Mouse (Mus musculus): ENCODE results near the gene Pqbp1.
A peak's percentile ranks its signal among the peaks of the same experiment; 100 is the strongest.
"Not testable (repeated sequence)": the region's sequence is repeated elsewhere in the genome, so short reads cannot be mapped to it uniquely, and the experiment has no call there.

The Pqbp1 gene

DNA sequence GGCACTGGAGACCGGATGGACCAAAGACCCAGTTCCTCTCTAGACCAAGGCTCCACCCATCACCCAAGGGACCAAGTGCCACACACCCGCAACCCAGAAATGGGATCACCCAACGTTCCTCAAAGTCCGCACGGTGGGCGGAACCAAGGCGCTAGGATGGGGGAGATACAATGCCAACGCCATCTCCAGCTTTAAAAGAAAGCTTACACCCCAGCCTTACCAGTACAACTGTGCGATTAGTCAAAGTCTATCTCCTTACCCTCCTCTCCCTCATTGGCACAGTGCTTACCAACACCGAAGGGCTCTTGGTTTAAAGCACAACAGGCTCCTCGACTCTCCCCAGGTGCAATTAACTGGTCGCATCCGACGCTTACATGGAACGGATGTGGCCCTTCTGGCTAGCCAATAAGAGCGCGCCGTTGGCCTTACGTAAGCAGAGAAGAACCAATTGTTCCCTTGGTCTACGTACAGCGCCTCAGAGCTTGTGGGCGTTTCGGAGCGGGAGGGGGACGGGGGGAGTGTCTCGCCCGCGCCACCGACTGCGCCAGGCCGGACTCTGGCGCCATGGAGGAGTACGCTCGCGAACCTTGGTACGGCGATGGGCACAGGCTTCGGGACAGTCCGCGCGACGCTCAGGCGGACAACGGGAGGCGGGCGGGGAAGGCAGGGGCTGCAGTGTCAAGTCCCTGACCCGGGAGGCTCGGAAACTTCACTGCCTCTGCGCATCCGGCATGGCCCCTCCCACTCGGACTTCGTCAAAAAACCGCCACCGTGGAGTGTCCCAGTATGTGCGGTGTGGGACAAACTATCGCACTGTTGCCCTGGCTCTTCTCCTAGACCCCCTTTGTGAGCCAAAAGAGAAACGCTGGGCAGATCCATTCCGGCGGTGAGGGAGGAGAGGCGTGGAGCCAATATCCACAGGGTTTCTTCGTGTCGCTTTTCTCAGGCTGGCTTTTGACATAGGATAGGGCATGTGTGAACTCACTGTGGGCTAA is at the start of gene Pqbp1, which contains the start of gene Timm17b:
Gene Pqbp1, minus strand, starts transcription at position 390 of the 995 bp plus-strand sequence.
Gene Timm17b, plus strand, starts transcription at position 478 of the 995 bp plus-strand sequence.
- DNase-seq (ENCODE audit: extremely low spot score, low read depth, low spot score) = peak; percentile 83

DNA sequence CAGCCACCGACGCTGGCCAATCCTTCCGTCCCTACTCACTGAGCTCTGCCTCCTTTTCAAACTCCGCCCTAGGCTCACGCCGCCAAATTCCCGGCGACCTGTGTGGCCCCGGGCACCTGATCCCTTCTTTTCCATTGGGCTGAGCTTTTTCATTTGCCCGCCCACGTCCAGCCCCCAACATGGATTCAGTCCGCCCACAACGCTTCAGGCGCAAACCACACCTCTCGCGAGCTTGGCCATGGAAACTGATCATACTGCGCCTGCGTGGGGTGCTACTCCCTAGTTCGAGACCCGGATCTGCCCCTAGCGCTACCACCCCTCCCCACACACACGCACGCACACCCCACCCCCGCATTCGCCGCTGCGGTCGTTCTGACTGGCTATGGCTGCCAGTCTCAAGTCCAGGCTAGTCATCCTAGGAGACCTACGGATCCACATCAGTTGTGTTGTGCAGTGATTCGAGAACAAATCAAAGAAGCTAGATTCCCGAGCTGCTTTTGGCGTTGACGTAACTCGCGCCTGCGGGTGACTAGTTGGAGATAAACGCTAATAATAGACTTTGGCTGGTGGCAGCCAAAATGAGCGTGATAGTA is 48.9 kb upstream of the Pqbp1 start:
- peak; percentile 57 for DNase-seq (ENCODE audit: extremely low spot score, low read depth, low spot score)

DNA sequence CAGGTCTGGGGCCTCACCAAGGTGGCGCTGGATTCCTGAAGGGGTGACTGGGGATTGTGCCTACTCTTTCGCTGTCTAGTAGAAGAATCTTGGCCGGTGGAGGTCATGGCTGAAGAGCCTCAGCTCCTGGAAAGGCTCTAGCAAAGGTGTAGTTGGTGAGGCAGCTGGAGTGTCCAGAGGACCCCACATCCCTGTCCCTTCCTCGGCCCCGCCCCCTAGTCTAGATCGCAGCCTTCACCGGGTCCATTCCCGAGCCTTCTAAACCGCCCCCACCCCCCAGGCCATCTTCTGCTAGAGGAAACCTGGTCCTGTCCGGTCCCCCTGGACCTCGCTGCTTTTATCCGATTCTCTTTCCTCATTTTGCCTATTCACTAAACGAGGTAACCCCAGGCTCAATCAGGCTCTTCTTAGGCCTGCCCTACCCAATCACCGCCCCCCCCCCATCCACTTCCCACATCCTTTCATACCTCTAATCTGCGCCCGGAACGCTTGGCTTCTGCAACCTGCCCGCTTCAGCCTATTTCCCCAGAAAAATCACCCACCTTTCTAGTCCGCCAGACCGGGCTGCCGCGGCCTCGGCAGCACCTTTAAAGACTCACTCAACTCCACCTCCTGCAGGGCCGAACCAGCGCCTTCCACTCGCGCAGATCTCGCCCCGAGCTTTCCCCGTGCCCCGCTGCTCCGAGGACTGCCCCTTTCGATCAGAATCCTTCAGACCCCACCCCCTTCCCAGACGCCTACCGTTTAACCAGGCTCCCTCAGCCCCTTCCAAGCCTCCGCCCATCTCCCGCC is 48.2 kb upstream of the Pqbp1 start, which contains the start of gene Hdac6:
Gene Hdac6, minus strand, starts transcription at position 782 of the 792 bp plus-strand sequence.
- no peak for DNase-seq (ENCODE audit: extremely low spot score, low read depth, low spot score)

DNA sequence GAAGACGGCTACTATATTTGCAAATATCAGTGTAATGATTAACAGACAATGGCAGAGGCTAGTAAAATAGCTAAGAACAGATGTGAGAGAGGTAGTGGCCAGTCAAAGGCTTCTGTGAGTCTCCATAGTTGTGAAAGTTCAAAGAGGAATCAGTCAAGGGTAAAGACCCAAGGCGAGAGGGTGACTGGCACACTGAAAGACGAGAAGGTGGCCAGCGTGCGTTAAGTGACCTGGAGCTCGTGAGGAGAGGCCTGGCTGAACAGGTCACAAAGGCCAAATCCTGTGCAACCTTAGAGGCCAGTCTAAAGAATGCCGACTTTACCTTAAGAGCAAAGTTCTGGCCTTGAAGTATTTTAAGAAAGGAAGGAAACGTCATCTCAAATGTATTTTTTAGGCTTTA is 46.5 kb upstream of the Pqbp1 start:
- no peak for DNase-seq (ENCODE audit: extremely low spot score, low read depth, low spot score)

DNA sequence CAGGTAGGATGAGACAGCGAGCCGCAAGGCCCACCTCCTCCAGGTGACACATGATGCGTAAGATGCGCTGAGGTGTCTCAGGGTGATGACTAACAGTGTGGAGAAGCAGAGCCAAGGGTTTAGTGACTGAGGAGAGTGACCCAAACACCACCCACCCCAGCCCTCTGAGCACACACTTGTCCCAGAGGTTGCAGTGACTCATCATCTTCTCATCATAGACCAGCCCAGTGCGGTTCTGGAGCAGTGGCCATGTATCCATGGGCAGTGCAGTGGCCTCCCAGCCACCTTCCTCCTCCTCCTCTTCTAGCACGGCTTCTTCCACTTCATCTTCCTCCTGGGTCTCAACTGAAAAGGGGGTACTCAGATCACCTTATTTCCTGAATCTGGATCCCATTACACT is 38.6 kb upstream of the Pqbp1 start:
- no peak for DNase-seq (ENCODE audit: extremely low spot score, low read depth, low spot score)

DNA sequence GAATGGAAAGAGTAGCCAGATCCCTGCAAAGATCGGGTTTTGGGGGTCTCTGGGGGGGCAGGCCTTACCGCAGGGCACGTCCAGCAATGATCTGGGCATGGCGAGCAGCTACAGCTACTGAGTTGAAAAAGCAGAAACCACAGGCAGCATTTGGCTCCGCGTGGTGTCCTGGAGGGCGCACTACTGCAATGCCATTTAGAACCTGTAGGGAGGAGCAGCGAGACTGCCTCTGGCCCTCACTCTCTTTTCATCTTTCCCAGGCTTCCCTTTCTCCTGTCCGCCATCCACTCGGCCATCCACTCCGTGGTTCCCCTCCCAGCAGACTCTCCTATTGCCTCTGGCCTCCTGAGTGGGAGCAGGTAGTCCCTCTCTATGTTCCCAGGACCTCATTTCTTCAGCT is 37.8 kb upstream of the Pqbp1 start:
- DNase-seq (ENCODE audit: extremely low spot score, low read depth, low spot score) = no peak

DNA sequence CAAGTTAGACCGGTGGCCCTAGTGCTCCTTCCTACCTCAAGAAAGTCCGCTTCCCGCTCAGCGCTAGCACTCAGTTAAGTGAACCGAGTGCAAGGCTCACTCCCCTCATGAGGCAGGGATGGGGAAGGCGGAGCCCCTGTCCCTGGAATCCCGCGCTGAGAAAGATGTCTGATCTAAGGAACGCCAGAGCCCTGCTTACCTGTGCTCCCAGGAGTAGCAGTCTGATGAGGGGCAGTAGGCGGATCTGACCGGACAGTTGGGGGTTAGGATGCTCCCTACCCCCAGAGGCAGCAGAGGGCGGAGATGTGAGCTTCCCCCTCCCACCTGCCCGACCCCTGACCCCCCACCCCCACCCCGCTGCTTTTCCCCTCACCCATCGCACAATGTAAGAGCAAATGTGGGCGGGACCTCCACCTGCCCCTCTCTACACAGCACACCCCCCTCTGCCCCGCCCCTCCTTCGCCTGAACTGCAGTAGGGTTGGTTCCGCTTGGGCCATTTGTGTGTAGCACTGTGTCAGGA is 29.3 kb upstream of the Pqbp1 start, which contains the start of gene Eras:
Gene Eras, minus strand, starts transcription at position 338 of the 521 bp plus-strand sequence.
- no peak for DNase-seq (ENCODE audit: extremely low spot score, low read depth, low spot score)

DNA sequence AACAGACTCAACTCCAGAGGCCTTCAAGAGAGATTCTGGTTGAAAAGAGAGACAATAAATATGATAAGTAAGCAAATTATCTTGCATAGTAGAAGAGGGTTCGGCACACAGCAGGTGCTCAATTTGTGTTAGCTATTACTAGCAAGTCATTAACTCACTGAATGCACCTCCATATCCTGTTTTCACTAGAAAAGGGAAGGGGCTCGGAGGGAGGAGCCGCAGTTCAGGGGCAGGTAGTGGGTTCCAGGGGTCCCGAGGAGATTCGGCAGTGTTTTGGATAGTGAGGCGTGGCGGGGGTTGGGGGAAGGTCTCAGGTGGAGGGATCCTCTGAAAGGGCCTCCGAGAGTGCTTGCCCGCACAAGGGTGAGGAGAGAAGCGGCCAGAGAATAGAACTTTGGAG is 28.0 kb upstream of the Pqbp1 start:
- DNase-seq (ENCODE audit: extremely low spot score, low read depth, low spot score) = no peak

DNA sequence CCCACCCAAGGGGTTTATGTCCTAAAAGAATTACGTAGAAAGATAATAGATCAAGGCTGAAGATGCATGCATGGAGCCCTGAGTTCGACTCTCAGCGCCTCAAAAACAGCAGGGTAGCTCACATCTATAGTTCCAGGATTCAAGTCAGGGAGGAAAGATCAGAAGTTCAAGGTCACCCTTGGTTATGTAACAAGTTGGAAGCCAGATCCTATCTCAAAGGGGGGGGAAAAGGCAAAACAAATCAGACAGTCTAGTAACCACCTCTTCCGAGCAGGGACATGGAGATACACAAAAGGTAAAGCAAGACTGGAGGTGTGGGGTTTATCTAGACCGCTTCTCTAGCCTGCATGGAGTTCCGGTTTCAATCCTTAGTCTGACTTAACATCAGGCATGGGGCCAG is 27.2 kb upstream of the Pqbp1 start:
- DNase-seq (ENCODE audit: extremely low spot score, low read depth, low spot score) = no peak

DNA sequence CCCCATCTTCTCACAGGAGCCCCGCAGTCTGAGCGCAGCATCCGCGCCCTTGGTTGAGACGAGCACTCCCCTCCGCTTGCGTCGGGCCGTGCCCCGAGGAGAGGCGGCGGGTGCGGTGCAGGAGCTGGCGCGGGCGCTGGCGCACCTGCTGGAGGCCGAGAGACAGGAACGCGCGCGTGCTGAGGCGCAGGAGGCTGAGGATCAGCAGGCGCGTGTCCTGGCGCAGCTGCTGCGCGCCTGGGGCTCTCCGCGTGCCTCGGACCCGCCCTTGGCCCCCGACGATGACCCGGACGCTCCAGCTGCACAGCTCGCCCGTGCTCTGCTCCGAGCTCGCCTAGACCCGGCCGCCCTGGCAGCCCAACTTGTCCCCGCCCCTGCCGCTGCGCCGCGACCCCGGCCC is 23.0 kb upstream of the Pqbp1 start:
- DNase-seq (ENCODE audit: extremely low spot score, low read depth, low spot score) = no peak

DNA sequence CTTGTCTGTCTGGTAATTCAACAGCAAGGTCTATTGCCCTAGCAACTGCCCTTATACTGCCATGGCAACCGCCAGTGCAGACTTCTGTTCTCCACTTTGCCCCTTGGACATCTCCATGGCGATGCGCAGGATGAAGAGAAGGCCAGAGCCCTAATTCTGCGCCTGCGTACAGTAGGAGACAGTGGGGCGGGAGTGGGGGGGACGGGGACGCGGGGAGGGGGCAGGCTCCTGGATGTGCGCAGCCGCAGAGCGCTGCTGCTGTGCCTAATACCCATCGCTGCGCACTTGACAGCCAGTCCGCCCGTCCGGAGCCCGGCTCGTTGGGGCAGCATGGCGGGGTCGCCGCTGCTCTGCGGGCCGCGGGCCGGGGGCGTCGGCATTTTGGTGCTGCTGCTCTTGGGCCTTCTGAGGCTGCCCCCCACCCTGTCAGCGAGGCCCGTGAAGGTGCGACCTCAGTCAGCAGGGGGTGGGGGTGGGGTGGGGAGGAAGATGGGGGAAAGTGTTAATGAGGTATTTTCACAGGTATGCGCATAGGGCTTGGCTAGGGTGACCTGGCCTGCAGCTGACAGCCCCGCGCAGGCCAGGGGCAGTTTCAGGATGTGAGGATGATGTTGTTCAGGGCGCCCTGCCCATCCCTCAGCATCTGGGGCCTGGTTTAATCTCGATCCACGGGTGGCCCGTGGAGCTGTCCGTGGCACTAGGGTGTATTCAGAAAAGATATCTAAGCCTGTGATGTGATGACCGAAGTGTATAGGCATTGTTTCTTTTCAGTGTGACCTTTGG is 20.7 kb upstream of the Pqbp1 start, which contains the start of gene Pcsk1n:
Gene Pcsk1n, plus strand, starts transcription at position 222 of the 783 bp plus-strand sequence.
- no peak for DNase-seq (ENCODE audit: extremely low spot score, low read depth, low spot score)

DNA sequence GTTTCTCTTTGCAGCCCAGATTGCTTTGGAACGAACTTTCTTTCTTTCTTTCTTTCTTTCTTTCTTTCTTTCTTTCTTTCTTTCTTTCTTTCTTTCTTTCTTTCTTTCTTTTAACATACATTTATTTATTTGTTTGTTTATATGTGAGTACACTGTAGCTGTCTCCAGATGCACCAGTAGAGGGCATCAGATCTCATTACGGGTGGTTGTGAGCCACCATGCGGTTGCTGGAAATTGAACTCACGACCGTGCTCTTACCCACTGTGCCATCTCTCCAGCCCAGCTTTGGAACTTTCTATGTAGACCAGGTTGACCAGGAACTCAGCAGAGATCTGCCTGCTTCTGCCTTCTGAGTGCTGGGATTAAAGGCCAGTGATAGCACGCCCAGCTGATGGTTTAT is 18.9 kb upstream of the Pqbp1 start:
- DNase-seq (ENCODE audit: extremely low spot score, low read depth, low spot score) = not testable (repeated sequence)

DNA sequence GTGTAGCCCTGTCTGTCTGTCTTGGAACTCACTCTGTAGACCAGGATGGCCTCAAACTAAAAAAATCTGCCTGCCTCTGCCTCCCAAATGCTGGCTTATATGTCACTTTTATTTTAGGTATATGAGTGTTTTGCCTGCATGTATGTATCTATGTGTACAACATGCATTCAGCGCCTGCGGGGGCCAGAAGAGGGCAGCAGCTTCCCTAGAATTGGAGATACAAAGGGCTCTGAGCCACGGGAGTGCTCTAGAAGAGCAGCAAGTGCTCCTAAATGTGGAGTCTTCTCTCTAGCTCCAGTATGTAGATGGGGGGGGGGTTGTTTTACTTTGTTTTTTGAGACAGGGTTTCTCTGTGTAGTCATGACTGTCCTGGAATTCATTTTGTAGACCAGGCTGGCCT is 16.6 kb upstream of the Pqbp1 start:
- not testable (repeated sequence) for DNase-seq (ENCODE audit: extremely low spot score, low read depth, low spot score)

DNA sequence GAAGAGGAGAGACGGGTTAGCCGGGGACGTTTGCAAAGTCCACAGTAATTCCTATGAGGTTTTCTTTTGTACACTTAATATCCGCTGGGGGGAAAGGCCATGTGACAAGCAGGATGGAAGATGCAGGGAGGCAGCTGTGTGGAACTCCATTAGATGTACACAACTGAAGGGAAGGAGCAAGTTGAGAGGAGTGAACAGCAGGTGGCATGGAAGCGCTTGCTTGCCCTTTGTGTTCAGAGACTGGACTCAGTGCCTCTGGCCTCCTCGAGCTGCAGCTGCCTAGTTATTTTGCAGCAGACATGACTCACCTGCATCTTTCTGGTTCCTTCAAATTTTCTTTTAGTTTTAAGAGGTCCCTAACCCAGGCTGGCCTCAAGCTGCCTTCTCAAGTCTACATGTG is 11.4 kb upstream of the Pqbp1 start:
- DNase-seq (ENCODE audit: extremely low spot score, low read depth, low spot score) = no peak

DNA sequence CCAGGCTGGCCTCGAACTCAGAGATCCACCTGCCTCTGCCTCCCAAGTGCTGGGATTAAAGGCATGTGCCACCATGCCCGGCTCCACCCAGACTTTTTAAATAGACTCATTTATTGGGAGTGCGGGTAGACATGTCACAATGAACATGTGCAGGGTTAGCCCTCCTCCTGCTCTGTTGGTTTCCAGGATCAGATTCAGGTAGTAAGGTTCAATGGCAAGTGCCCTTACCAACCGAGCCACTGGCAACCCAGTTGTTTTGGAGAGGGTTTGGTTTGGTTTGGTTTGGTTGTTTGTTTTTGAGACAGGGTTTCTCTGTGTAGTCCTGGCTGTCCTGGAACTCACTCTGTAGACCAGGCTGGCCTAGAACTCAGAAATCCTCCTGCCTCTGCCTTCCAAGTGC is 10.2 kb upstream of the Pqbp1 start, which contains the start of gene Gm10490:
Gene Gm10490, plus strand, starts transcription at position 301 of the 400 bp plus-strand sequence.
- not testable (repeated sequence) for DNase-seq (ENCODE audit: extremely low spot score, low read depth, low spot score)

DNA sequence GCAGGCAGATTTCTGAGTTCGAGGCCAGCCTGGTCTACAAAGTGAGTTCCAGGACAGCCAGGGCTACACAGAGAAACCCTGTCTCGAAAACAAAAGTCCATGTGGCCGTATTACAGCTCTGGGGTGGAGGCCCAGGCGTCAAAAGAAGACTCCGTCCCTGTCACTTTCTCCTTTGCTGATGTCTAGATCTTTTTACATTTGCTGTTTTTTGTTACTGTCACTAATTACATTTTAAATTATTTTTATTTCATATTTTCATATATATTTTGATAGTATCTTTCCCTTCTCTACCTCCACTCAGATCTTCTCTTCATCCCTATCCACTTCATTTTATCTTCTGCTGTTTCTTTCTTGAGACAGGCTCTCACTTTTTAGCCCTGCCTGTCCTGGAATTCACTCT is 8.7 kb upstream of the Pqbp1 start, which contains the start of gene Gm10491:
Gene Gm10491, minus strand, starts transcription at position 101 of the 400 bp plus-strand sequence.
- DNase-seq (ENCODE audit: extremely low spot score, low read depth, low spot score) = no peak

DNA sequence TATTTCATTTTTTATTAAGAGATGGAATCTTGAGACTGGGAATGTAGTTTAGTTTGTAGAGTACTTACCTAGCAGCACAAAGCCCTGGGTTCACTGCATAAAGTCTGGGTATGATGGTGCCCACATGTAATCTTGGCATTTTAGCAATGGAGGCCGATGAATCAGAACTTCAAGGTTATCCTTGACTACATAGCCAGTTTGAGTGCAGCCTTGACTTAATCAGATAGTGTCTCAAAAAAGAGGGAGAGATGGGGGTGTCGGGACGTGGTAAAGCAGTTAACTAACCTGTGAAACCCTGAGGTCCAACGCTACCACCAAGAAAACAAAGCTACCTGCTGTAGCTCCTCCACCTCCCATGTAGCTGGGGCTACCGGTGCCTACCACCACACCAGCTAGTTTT is 5.4 kb upstream of the Pqbp1 start:
- DNase-seq (ENCODE audit: extremely low spot score, low read depth, low spot score) = no peak

DNA sequence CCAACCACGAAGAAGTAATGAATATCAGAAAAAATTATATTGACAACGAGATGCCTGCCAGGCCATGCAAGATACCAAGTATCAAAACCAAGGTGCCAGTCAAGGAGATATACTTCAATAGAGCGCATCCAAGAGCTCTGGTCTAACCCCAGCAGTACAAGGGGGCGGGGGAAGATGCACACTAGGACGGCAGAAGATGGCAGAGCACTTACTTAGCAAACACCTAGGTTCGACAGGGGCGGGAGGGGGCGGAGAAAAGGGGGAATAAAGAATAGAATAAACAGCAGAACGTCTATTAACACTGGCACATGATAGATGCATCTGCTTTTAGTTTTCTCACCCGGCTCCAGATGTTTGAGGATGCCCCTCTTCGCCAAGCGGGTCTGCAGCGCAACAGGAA is 858 bp downstream of the Pqbp1 start:
- no peak for DNase-seq (ENCODE audit: extremely low spot score, low read depth, low spot score)

DNA sequence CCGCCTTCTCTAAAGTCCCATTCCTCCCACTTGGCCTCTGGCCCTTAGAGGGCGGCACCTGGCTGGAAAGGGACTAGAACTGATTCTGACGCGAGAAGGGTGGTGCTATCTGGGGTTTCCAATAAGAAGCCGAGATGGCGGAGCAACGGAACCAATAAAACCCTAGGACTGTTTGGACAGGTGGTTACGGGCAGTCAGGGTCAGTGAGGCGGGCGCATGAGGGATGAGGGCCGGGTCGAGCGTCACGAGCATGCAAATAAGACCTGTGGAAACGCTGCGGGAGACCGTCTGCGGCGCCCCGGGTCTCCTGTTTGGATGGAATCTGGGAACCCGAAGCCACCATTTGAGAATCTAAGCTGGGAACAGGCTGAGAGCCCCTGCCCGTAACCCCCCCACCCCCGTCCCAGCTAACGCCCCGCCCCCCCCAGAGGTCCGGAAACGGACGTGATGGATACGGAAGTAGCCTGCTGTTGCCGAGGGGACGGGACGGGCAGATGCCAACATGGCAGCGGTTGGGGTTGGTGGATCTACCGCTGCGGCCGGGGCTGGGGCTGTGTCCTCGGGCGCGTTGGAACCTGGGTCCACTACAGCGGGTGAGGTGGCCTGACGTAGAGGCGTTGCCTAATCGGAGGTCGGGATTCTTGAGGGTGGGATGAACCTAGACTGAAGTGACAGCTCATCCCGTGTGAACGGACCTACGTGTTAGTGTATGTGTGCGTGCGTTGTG is 15.1 kb downstream of the Pqbp1 start, which contains the start of gene Slc35a2:
Gene Slc35a2, plus strand, starts transcription at position 188 of the 727 bp plus-strand sequence.
- peak; percentile 63 for DNase-seq (ENCODE audit: extremely low spot score, low read depth, low spot score)
